ENCODE assay signal across 34 mouse cellular contexts in the genomic region with DNA sequence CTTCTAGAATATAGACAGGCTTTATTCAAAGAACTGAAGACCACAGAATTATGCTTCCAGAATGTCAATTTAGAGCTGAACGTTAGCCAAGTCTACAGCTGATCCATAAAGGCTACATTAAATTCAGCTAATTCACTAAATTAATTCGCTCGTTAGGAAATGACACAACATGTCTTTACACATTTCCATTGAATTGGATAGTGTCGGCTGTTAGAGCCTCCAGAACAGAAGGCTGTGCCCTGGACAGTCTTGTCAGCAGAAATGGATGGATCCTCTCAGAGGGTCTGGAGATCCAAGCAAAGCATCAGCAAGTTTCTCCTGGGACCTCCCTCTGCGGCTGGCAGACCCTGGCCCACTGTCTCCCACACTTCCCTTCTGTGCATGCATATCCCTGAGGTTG. TPM values are rescaled to one million over a fixed set of nuclear protein-coding genes. Genes with fewer than 3 reads are reported as not detected.
DNase-seq lines count a peak whose midpoint lies in the region; ATAC-seq lines count a peak whose summit lies in the region.
"Had no signal": no experiment of that assay in that cellular context is flagged by ENCODE, and none has a peak within 500 bp of the region (broad histone marks: within the 10 kb centered on the region; RNA-seq: fewer than 3 reads in every experiment).

No protein-coding gene starts in this region.

- H3K9me3 ChIP-seq in hindbrain, embryonic 15.5 days: no peaks in the 10 kb centered on the region
- H3K9me3 ChIP-seq in hindbrain, embryonic 14.5 days (ENCODE audit: control insufficient read depth, low read length): no peaks in the 10 kb centered on the region
- no peaks in the 10 kb centered on the region for H3K9me3 ChIP-seq in neural tube, embryonic 13.5 days
- no peaks in the 10 kb centered on the region for H3K9me3 ChIP-seq in forebrain, embryonic 13.5 days (replicated peaks)
- H3K9me3 ChIP-seq: embryonic facial prominence, embryonic 13.5 days; heart, embryonic 13.5 days; intestine, embryonic 15.5 days; limb, embryonic 10.5 days; limb, embryonic 15.5 days; liver, embryonic 13.5 days; megakaryocyte, embryonic 14.5 days; neural tube, embryonic 15.5 days had no signal

- ATAC-seq in hindbrain, embryonic 15.5 days (ENCODE audit: low FRiP score, low read depth): peak; percentile 54; the same call in 1 of the 2 replicates
- ATAC-seq in hindbrain, embryonic 14.5 days (ENCODE audit: low FRiP score): no peak
- peak; percentile 47; the same call in 1 of the 2 replicates for ATAC-seq in neural tube, embryonic 13.5 days (ENCODE audit: low read depth)
- peak; percentile 50 for ATAC-seq in forebrain, embryonic 13.5 days
- ATAC-seq in activated CD4-positive, CD25-positive, alpha-beta regulatory T cell, adult 4 months: no peak
- ATAC-seq: intestine, embryonic 15.5 days; lung, postnatal 0 days had no signal

- H3K27me3 ChIP-seq in hindbrain, embryonic 15.5 days: no peaks in the 10 kb centered on the region
- no peaks in the 10 kb centered on the region for H3K27me3 ChIP-seq in hindbrain, embryonic 14.5 days (ENCODE audit: control insufficient read depth, insufficient read depth, low read length)
- H3K27me3 ChIP-seq in neural tube, embryonic 13.5 days: no peaks in the 10 kb centered on the region
- no peaks in the 10 kb centered on the region for H3K27me3 ChIP-seq in forebrain, embryonic 13.5 days
- H3K27me3 ChIP-seq: embryonic facial prominence, embryonic 13.5 days; intestine, embryonic 15.5 days; limb, embryonic 15.5 days; liver, embryonic 13.5 days; megakaryocyte, embryonic 14.5 days; neural tube, embryonic 15.5 days had no signal

- H3K9ac ChIP-seq in hindbrain, embryonic 15.5 days: no peak overlapping the region
- H3K9ac ChIP-seq in hindbrain, embryonic 14.5 days: no peak overlapping the region
- no peak overlapping the region for H3K9ac ChIP-seq in neural tube, embryonic 13.5 days
- H3K9ac ChIP-seq in forebrain, embryonic 13.5 days: no peak overlapping the region
- H3K9ac ChIP-seq: embryonic facial prominence, embryonic 13.5 days; heart, embryonic 13.5 days; intestine, embryonic 15.5 days; limb, embryonic 15.5 days; liver, embryonic 13.5 days; neural tube, embryonic 15.5 days had no signal

- DNase-seq in hindbrain, embryonic 14.5 days (ENCODE audit: low spot score): no peak
- no peak for DNase-seq in neural tube, embryonic 10.5 days (ENCODE audit: extremely low spot score, low spot score)
- no peak for DNase-seq in kidney, postnatal 10 days
- DNase-seq: adrenal gland, postnatal 10 days; B cell, adult 2 months; cerebellum, adult 11 months; cerebellum, adult 9-11 months; embryo, embryonic 11 days; gastrocnemius, adult 2 months; gastrocnemius, postnatal 36 days; heart, adult 2 months; heart, postnatal 10 days; kidney, adult 2 months; layer of hippocampus, adult 9-11 months; liver, embryonic 13.5 days; lung, adult 18-20 months; lung, postnatal 4 days; retina, postnatal 1 day; right cerebral cortex, postnatal 14 days; thymus, postnatal 4 days had no signal

- H3K4me1 ChIP-seq in hindbrain, embryonic 15.5 days (replicated peaks): no peaks in the 10 kb centered on the region
- H3K4me1 ChIP-seq in hindbrain, embryonic 14.5 days (replicated peaks; ENCODE audit: control insufficient read depth, insufficient read depth, low read length): no peaks in the 10 kb centered on the region
- peaks cover 18% of the 10 kb centered on the region for H3K4me1 ChIP-seq in neural tube, embryonic 13.5 days (replicated peaks)
- peaks cover 31% of the 10 kb centered on the region for H3K4me1 ChIP-seq in forebrain, embryonic 13.5 days
- H3K4me1 ChIP-seq: heart, embryonic 13.5 days; intestine, embryonic 15.5 days; liver, embryonic 13.5 days; neural tube, embryonic 15.5 days had no signal

- H3K36me3 ChIP-seq in hindbrain, embryonic 15.5 days: no peaks in the 10 kb centered on the region
- H3K36me3 ChIP-seq in hindbrain, embryonic 14.5 days (replicated peaks; ENCODE audit: control insufficient read depth, insufficient read depth): no peaks in the 10 kb centered on the region
- H3K36me3 ChIP-seq in neural tube, embryonic 13.5 days: no peaks in the 10 kb centered on the region
- H3K36me3 ChIP-seq in forebrain, embryonic 13.5 days (ENCODE audit: poor library complexity, severe bottlenecking): 0 out of 2 replicates have a peak, but pooled peaks cover 5% of the 10 kb centered on the region
- H3K36me3 ChIP-seq: heart, embryonic 13.5 days; intestine, embryonic 15.5 days; limb, embryonic 15.5 days; liver, embryonic 13.5 days; neural tube, embryonic 15.5 days had no signal

- no peak overlapping the region for H3K4me2 ChIP-seq in hindbrain, embryonic 15.5 days
- H3K4me2 ChIP-seq in hindbrain, embryonic 14.5 days (replicated peaks): no peak overlapping the region
- no peak overlapping the region for H3K4me2 ChIP-seq in neural tube, embryonic 13.5 days
- H3K4me2 ChIP-seq in forebrain, embryonic 13.5 days: 0 out of 2 replicates have a peak overlapping the region, but pooled peaks have one; percentile 14
- H3K4me2 ChIP-seq: embryonic facial prominence, embryonic 13.5 days; heart, embryonic 13.5 days; intestine, embryonic 15.5 days; limb, embryonic 15.5 days; liver, embryonic 13.5 days; neural tube, embryonic 15.5 days had no signal

- WGBS in hindbrain, embryonic 15.5 days: 56% methylated on average over 5 of the region's 5 CpGs
- 47% methylated on average over 5 of the region's 5 CpGs for WGBS in hindbrain, embryonic 14.5 days
- 57% methylated on average over 5 of the region's 5 CpGs for WGBS in neural tube, embryonic 13.5 days
- WGBS in forebrain, embryonic 13.5 days: 35% methylated on average over 5 of the region's 5 CpGs

- no peak overlapping the region for H3K27ac ChIP-seq in hindbrain, embryonic 15.5 days (replicated peaks)
- no peak overlapping the region for H3K27ac ChIP-seq in hindbrain, embryonic 14.5 days
- H3K27ac ChIP-seq in neural tube, embryonic 13.5 days (replicated peaks): no peak overlapping the region
- peak overlapping the region; percentile 78 for H3K27ac ChIP-seq in forebrain, embryonic 13.5 days
- H3K27ac ChIP-seq: embryonic facial prominence, embryonic 13.5 days; gastrocnemius, adult 2 months; heart, adult 2 months; heart, embryonic 13.5 days; intestine, embryonic 15.5 days; kidney, postnatal 0 days; limb, embryonic 10.5 days; limb, embryonic 15.5 days; liver, embryonic 13.5 days; neural tube, embryonic 15.5 days had no signal

- H3K4me3 ChIP-seq in hindbrain, embryonic 15.5 days: no peak overlapping the region
- H3K4me3 ChIP-seq in hindbrain, embryonic 14.5 days (replicated peaks; ENCODE audit: low read length): no peak overlapping the region
- H3K4me3 ChIP-seq in neural tube, embryonic 13.5 days: no peak overlapping the region
- no peak overlapping the region for H3K4me3 ChIP-seq in forebrain, embryonic 13.5 days
- H3K4me3 ChIP-seq: embryonic facial prominence, embryonic 13.5 days; erythroblast, embryonic 14.5 days; gastrocnemius, adult 2 months; heart, adult 2 months; heart, embryonic 13.5 days; intestine, embryonic 15.5 days; limb, embryonic 10.5 days; limb, embryonic 15.5 days; liver, embryonic 13.5 days; megakaryocyte, embryonic 14.5 days; neural tube, embryonic 15.5 days had no signal

RNA-seq across cellular contexts. Expression of a gene that starts 58.3 kb away (rescaled TPM):
- 10.9 and 15.7 TPM in 2 replicates for polyA plus RNA-seq in hindbrain, embryonic 15.5 days (2015; fragmentation: Nextera tagmentation; extraction: Ambion mirVana)
- 11.6 and 12.9 TPM in 2 replicates for polyA plus RNA-seq in hindbrain, embryonic 14.5 days (2014; fragmentation: Nextera tagmentation; extraction: Ambion mirVana)
- polyA plus RNA-seq in neural tube, embryonic 13.5 days (2015; fragmentation: Nextera tagmentation; extraction: Ambion mirVana): 19.9 and 28.0 TPM in 2 replicates
- 37.9 and 43.7 TPM in 2 replicates for polyA plus RNA-seq in forebrain, embryonic 13.5 days (2015; fragmentation: Nextera tagmentation; extraction: Ambion mirVana)
- 1 to 10 TPM in 1 of 2 experiments, under 1 TPM in 1; 0.99 to 1.5 TPM for polyA plus RNA-seq in activated CD4-positive, CD25-positive, alpha-beta regulatory T cell, adult 4 months (2017; shearing (Covaris generic))
- polyA plus RNA-seq: erythroblast, embryonic 14.5 days had no signal

Comparison
In these comparisons a context has a peak if more than half of its experiments do, and no peak if none do; other contexts are left out.
1. ATAC-seq: peak in hindbrain, embryonic 15.5 days (single experiment), neural tube, embryonic 13.5 days (single experiment) and forebrain, embryonic 13.5 days (single experiment); none in hindbrain, embryonic 14.5 days (single experiment) and activated CD4-positive, CD25-positive, alpha-beta regulatory T cell, adult 4 months (single experiment).